Mouse (Mus musculus) heart, adult 2 months (tissue): ENCODE data around the gene Fgf12.

Experiments
- CTCF ChIP-seq: fragments of 200-600 bp; IDR thresholded peaks from 2 replicates; pipeline ENCODE4 v1.8.1; 2022; ENCODE audit warnings: antibody characterized with exemption, mild to moderate bottlenecking, moderate library complexity
- POLR2A ChIP-seq: fragments of 200-500 bp; IDR thresholded peaks from 2 replicates; pipeline ENCODE4 v1.6.1; 2011; ENCODE audit warnings: mild to moderate bottlenecking, low read depth, low read length, control low read depth; ENCODE audit not compliant: insufficient read depth

DNA sequence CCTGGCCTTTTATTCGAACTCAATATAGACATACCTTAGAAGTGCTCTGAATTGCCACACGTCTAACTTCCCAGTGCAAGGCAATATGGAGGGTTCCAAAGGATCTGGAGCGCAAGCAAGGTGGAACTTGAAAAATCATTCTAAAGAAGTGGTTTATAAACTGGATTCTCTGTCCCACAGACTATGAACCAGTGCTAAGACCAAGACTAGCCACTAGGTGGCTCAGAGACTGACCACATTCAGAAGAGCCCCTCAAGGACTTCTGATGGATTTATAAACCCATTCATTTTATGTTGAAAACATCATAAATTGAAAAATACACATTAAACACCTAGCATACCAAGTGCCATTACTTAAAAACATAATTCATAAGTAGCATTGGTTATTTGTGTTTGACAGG lies 611.9 kb downstream of the Fgf12 start:
- TF ChIP-seq CTCF (peak; percentile 43), POLR2A (no peak)
